Mouse (Mus musculus) urinary bladder, postnatal 14 days (tissue): ENCODE measurements around the gene Slc45a2.

Experiments used
- DNase-seq: peaks from one replicate; pipeline ENCODE4 v3.0.0; 2021; ENCODE audit warnings: low spot score

Gene Slc45a2

DNA sequence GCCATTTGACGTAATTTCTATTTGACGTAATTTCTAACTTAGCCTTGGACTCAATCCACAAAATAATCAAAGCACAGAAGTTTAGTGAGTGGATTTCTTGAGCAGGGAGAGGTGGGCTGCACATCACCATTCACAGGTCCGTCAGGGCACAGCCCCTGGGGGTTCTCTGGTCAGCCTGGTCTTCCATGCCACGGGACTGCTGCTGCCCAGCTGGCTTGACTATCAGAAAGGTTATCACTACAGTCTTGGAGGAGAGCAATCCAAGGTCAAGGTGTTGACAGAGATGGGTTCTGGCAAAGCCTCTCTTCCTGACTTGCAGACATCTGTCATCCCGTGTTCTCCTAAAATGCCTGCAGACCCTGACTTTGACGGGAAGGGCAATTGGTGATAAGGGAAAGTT, 4.1 kb downstream of the Slc45a2 start:
- no peak for DNase-seq

DNA sequence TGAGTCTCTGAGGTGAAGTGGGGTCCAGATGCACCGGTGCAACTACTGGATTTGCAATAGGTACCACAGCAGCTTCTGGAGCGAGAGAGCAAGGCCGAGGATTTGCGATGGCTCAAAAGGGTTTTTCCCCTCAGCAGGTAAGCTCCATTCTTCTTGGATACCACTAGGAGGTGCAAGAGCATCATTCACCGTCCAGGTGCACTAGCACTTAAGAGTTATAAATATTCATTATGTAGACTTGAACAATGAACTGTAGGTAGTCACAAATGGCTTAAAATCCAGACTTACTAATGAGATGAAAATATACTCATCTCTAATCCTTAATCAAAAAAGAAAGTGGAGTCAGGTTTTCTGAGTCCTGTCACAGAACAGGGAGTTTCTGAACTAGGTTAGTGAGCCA, 8.2 kb downstream of the Slc45a2 start:
- no peak for DNase-seq

DNA sequence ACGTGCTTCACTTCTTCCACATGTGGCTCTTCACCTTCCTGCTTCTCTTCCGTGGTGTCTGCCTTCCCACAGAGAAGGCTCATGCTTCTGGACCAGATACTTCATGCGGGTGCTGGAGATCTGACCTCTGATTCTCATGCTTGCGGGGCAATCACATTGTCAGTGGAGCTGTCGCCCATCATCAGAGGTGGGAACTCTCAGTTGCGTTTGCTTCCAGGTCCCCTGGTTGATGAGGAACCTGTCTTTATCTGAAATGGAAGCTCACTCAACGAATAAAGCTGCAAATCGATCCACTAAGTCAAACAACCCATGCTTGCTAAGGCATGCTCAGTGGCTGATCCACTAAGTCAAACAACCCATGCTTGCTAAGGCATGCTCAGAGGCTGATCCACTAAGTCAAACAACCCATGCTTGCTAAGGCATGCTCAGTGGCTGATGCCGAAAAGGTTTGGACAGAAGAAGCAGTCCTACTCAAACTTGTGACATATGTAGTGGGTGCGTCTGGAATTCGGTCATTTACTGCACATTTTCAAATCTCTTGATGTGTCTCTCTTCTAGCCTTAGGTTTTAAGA, 10.5 kb downstream of the Slc45a2 start:
- DNase-seq, result peak; percentile 30

DNA sequence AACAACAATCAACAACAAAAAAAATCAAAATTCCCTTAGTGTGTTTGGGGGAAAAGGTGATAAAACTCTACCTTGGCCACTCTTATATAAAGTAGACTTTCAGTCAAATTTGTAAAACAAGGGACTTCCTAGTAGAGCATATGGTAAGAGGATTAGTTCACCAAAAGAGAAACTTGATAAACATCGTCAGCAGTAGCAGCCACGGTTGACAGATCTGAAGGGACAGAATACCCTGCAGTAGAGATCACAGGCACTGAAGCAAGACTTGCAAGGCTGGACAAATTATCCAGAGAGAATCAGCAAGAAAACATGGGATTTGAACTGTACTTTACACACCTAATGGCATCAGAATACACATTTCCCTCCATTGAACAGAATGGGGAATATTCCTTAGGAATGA, 14.4 kb downstream of the Slc45a2 start:
- DNase-seq, result no peak

DNA sequence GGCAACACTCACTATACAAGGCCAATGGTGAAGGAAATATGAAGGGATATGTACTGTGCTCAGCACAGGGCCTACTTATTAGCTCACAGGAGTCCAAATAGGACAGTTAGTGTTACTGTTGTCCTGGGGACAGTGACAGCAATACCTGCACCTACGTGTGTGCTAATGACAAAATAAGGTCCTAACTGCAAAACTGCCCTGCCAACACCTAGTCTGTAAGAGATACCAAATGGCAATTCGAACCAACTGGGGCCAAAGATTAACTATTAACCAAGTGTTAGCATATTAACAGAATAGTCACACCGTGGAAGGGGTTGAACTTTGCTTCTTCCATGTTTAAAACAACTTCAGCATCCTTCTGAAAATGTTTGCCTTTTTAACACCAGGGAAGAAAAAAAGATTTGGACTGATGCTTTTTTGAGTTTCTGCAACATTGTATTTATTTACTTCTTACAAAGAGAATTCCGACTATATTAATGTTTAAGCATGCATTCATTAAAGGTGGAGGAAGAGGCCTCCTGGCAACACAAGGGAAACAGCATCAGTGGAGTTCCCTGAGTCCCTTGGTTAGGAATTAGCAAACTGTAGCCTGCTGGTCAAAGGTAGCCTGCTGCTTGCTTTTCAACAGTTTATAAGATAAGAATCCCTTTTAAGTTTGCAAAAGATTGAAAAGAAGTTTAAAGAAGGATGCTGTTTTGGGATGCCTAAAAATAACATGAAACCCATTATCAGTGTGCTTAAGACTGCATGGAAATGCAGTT, 26.5 kb downstream of the Slc45a2 start:
- DNase-seq, result no peak

DNA sequence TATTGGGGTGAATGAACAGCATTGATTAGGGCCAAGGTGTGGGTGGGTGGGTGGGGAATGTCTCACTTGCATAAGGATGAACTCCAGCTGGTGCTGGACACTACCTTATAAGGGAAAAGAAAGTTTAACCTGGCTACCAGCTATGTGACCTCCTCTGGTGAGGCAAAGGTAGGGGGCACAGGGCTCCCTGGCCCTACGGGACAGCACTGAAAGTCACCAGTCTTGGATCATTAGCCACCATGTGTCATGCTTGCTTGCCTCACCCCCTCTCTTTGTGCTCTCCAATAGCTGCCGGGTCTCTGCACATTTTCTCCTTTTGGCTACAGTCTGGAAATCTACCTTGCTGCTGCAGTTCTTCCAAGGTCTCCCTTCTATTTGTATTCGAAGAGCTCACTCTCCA, 29.7 kb downstream of the Slc45a2 start:
- DNase-seq, result no peak

DNA sequence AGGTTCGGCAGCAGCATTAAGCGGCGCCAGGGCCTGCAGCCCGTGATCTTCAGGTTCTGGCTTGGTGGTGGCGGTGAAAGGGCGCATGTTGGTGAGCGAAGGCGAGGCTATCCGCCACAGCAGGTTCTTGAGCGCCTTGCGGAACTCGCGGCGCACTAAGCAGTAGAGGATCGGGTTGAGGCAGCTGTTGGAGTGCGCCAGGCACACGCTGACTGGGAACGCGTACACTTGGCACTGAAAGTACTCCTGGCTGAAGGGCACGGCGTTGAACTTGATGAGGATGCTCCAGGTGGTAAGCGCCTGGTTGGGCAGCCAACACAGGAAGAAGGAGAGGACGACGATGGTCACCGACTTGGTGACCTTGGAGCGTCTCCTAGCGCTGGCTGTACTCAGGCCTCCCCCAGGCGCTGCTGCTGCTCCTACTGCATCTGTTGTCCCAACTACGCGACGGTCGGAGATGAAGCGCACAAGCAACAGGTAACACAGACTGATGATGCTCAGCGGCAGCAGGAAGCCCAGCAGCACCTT, 35.5 kb downstream of the Slc45a2 start:
- no peak for DNase-seq

DNA sequence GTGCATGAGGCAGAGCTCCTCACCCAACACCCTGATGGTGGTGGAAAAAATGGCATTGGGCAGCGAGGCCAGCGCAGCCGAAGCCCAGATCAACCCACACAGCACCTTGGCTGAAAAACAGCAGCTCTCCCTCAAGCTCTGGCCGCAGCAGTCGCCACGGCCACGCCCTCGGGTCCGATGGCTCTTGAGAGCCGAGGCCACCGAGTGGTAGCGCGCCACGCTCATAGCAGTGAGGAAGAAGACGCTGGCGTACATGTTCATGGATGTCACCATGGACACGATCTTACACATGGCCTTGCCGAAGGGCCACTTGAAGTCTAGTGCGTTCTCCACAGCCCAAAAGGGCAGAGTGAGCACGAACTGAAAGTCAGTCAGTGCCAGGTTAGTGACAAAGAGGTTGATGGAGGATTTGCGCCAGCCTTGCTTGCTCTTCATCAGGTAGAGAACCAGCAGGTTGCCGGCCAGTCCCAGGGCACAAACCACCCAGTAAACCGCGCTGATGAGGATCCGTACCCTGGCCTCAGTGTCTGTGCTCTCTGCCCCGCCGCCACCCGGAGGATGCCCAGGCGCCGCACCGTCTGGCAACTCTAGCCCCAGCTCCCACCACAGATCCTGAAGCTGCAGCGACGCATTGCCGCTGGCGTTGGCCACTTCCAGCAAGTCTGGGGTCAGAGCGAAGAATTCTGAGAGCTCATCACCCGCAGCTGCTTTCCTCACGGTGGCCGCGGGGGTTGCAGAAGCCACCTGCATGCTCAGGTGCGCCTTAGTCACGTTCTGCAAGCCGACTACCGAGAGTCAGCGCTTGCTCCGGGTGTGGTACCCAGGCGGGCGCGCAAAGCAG, 36.2 kb downstream of the Slc45a2 start:
- no peak for DNase-seq

DNA sequence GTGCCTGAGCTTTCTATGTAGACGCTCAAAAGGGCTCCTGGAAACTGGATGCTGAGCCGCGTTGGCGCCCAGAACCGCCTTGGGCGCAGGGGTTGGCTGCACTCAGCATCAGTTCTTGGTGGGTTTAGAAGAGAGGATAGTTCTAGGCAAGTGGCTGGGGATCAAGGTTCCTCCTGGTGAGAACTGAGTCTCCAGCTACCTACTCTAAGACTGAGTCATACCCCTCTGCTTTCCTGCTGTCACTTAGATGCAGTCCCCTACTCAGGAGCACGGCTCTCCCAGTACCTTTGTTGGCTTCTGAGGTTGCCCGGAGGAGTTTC, 36.8 kb downstream of the Slc45a2 start:
- no peak for DNase-seq

DNA sequence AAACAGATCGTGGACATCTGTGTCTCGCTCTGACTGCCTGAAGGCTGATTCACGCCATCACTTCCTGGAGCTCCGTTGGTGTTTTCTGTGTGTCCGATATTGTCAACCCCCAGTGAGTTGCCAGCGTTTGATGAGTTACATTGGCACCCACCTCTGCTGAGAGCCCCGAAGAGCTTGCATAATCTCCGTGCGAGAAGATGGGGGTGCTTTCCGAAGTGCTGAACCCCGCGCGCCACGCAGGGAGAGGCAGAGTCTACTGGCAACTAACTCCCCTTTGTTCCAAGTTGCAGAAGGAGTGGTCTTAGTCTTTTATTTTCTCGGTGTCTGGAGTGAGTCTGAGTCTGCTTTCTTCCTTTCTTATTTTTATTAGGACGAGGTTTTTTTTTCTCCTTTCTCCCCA, 37.2 kb downstream of the Slc45a2 start, which contains the start of gene Rxfp3:
TSS of gene Rxfp3 (minus strand) at position 281 of the 400 bp plus-strand sequence.
- no peak for DNase-seq

DNA sequence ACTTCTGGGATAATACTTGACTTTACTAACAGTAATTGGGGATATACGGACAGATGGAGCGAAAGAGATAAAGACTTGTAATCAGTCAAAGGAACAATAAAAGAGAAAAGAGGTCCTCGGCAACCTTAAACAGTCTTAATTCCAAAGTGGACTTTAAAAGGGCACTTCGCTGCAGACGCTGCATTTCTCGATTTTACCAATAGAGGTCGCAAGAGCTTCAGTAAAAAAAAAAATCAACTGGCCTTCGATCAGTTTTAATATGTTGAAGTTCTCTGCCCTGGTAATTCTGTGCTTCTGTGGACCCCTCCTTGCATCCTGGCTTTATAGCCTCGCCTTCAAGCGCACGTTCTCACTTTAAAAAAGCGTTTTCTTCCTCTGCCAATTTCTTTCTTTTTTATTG, 38.0 kb downstream of the Slc45a2 start:
- peak; percentile 43 for DNase-seq

DNA sequence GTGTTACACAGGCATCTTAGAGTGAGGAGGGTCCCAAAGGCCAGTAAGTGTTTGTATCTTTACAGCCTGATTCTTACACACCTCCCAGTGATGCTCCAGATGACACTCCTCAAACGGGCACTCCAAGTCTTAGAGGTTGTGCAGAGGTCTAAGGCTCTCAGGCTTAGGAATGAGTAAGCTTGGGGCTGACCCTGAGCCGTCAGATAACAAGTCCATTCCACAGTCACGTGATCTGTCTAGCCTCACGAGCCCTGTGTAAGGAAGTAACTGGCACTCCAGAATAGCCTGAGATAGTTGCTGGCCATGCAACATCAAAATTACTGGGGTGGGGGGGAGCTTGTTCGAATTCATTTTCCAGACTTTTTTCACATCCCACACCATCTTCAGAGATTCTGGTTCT, 39.5 kb downstream of the Slc45a2 start:
- no peak for DNase-seq

DNA sequence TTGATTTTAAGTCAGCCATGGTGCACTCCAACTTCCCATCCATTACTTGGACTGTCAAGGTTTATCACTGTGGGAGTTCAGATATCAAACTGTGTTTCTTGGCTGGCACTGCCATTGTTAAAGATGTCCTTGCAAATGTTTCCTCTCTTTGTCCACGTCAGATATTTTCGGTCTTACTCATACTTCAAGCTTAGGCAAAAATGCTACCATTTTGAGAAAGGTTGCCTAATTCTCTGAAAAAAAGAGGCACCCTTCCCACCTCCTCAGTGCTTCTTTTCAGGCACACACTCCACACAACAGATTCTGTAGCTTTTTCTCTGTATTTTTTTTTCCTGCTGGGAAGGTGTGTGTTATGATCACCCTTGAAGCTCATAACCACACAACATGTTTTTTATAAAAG, 40.7 kb downstream of the Slc45a2 start:
- DNase-seq, result no peak

DNA sequence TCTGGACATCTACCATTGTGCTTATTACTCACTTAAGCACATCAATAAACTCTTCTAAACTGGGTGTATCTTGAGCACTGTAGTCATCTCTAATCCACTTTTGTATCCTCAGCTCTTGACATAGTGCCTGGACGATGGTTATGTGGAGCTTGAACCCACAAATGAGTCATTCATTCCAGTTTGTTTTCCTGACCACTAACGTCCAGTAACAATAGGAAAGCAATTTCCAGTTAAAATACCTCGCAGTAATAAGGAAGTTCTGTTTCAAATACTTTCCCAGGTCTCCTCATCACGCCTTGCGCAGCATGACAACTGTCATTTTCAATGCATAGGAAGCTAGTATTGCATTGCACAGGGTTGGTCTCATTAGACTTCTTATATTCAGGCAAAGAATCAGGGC, 42.3 kb downstream of the Slc45a2 start:
- DNase-seq, result no peak

DNA sequence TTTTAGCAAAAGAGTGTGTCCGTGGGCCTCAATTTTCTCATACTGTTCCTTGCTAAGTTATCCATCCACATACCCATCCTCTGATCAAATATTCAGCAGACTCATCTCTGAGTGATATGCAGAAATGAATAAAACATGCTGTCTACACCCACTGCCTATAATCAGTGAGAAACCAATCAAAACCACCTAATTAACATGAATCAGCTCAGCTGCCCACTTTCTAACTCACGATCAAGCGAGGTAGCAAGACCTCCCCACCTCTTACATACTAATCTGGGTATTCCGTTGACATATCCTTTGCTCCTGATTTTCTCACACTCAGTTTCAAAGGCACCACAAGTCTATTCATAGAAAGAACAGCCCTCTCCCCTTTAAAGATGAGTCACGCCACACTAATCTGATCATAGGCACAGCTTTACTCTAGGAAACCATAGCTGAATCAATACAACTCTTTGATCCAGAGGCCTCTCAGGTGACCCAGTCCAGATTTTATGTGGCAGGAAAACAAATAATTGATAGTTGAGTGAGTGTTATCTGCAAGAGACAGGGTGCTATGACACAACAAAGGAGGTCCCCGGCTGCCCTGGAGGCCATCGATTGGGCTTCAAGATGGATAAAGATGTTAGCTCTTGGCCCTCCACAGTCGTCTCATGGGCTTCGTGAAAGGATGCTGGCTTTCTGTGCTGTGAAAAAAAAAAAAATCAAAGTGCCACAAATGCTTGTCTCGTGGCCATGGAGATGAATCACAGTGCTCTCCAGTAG, 53.3 kb downstream of the Slc45a2 start:
- no peak for DNase-seq

DNA sequence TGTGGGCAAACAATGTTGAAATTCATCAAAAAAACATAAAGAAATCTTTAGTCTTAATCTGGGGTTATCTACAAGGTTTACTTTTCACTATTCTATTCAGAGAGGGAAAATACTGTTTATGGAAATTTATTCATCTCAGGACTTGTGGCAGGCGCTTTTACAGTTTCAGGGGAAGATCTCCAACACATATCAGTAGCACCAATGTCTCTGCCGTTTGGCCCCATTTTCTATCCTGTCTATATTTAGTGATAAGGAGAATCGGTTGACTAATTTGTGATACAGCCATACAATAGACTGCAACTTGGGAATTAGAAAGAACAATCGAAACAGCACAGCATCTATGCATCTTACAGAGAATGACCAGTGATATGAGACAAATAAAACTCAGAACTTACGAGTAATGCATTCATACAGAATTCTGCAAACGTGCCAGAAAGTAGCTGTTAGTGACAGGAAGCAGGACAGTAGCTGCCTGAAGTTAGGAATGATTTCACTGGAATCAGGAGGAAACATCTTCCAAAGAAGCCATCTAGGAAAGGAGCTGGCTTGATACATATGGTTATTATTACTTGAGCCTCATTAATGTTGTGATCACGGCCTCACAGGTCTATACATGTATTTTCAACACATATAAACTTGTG, 54.0 kb downstream of the Slc45a2 start:
- no peak for DNase-seq

DNA sequence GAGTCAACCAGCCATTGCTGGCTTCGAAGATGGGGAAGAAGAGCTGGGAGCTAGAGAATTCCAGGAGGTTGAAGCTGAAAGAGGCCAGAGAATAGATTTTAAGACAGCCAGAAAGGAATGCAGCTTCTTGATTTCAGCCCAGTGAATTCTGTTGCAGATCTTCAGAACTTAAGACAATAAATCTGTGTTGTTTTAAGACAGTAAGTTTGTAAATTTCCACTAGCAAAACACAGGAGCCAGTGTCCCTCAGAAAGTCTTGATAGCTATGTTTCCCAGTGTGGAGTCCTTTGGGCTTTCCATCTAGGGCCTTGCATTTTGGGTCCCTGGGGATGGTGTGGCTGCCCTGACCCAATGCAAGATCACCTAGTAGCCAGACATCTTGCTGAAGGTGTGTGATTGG, 62.4 kb downstream of the Slc45a2 start:
- DNase-seq, result no peak

DNA sequence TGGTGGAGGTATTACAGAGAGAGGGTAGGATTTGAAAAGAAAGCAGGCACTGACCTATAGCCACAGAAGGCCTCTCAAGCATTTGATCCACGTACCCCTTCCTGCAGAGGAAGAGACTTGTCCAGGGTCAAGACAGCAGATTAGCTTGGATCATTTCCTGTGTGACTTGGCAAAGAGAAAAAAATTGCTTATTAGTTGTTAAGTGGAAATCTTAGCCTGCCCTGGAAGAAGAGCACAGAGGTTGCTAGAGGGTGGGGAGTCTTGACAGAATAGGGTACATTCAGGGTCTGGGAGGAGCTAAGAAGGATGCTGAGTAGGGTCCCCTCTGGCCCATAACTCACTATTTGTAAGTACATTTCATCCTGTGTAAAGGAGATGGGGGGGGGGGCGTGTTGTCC, 63.6 kb downstream of the Slc45a2 start:
- no peak for DNase-seq

DNA sequence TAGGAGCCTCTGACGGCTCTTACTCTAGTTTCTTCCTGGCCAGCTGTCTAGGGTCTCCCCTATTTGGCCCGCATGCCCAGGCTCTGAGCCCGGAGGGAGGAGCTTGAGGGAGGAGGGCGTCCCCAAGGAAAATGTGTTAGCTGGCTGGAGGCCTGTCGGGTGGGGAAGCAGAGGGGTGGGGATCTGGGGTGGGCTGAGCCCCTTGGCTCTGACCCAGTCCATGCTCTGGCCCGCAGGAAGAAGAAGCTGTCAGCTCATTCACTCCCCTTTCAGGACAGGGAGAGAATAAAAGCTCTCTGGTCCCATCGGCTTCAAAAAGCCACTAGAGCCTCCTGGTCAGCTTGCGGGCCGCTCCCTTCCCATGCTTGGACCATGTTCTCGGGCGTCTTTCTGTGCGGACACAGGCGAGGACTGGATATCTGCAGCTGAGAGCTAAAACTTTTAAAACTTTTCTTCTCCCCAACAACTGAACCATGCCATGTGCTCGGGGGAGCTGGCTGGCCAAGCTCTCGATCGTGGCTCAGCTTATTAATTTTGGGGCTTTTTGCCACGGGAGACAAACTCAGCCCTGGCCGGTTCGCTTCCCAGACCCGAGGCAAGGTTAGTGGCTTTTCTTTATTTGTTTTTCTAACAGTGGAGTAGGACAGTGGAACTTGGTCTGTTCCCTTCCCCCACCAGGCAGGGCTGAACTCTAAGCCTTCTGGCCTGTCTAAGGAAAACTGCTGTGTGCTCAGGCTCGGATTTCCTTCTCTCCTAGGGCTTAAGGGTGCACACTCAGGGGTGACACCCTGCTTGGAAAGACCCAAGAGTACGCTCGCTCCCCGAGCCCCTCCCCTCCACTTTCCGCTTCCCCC, 64.3 kb downstream of the Slc45a2 start, which contains the start of gene Adamts12:
TSS of gene Adamts12 (plus strand) at position 233 of the 854 bp plus-strand sequence.
- DNase-seq, result peak; percentile 67

DNA sequence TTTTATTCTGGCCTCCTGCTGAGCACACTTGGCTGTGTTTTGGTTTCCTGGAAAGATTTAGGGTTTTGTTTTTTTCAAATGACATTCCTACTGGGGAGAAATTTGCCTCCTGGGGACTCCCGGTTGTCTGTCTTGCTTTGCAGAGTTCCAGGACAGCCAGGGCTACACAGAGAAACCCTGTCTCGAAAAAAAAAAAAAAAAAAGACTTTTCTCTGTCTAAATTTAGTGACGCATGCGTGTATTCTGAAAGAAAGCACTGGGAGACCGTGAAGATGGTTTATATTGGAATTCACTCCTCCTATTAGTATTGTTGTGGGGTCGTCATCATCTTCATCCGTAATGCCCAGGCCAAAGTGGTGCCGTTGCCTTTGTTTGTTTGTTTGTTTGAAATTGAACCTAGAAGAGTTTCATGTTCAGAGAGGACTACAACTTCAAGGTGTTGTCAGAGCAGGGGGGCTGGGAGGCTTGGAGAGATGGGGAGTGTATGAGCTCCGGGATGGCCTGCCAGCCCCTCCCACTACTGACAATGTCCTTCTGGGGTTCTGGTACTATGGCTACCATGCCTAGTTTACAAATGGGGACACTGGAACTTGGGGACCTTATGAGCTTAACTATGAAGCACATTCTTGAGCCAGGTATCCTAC, 65.1 kb downstream of the Slc45a2 start:
- no peak for DNase-seq
